Mouse (Mus musculus): ENCODE measurements around the gene Gm4567. TPM values are rescaled to one million over a fixed set of nuclear protein-coding genes. Genes with fewer than 3 reads are reported as not detected.
"Not testable (repeated sequence)": the region's sequence is repeated elsewhere in the genome, so short reads cannot be mapped to it uniquely, and the experiment has no call there.

The Gm4567 gene
- not detected for total RNA-seq (2021)

GRCm38 (mm10) chr7:22719610-22720009, at the start of gene Gm4567:
Gene Gm4567, minus strand, starts transcription at chr7:22719710.
- DNase-seq (ENCODE audit: low spot score); intact Hi-C loops (cut with DNase I): not testable (repeated sequence)

GRCm38 (mm10) chr7:22761397-22761796, 41.9 kb upstream of the Gm4567 start, which contains the start of gene Vmn1r157:
Gene Vmn1r157, plus strand, starts transcription at chr7:22761697.
- intact Hi-C loops (cut with DNase I); DNase-seq (ENCODE audit: low spot score): not testable (repeated sequence)

DNA sequence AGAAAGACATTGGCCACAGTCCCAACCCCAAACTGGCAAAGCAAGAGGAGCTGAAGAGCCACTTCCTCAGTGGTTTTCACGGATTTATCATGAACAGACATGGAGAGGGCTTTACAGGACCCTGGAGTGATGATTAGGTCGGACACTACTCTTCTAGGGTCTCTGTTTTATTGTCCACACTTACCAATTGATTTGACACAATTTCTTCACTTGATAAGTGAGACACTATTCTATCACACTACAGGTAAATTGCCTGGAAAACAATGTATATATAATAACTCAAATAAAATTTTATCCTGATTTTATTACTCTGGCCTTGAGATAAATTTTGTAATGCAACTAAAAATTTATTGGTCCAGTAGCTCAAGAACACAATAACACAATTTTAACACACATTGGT, 27.3 kb downstream of the Gm4567 start, which contains the start of gene Gm8693:
TSS of gene Gm8693 (minus strand) at position 101 of the 400 bp plus-strand sequence.
- DNase-seq (ENCODE audit: low spot score); intact Hi-C loops (cut with DNase I): not testable (repeated sequence)

Other genes with a start within 250 kb of the Gm4567 start
- gene Vmn1r151, start 220.0 kb downstream of the Gm4567 start, total RNA-seq (2021): not detected
- gene Vmn1r152, start 196.7 kb downstream of the Gm4567 start, total RNA-seq (2021): not detected
- not detected for gene Gm8677, start 184.8 kb downstream of the Gm4567 start, total RNA-seq (2021)
- gene Gm4201, start 154.4 kb downstream of the Gm4567 start, total RNA-seq (2021): not detected
- not detected for gene Gm4565, start 131.6 kb downstream of the Gm4567 start, total RNA-seq (2021)
- not detected for gene Vmn1r155, start 61.7 kb downstream of the Gm4567 start, total RNA-seq (2021)
- gene Gm8693, start 27.4 kb downstream of the Gm4567 start, total RNA-seq (2021): not detected
- not detected for gene Vmn1r157, start 42.0 kb upstream of the Gm4567 start, total RNA-seq (2021)
- not detected for gene Vmn1r158, start 71.1 kb upstream of the Gm4567 start, total RNA-seq (2021)
- gene Vmn1r159, start 123.9 kb upstream of the Gm4567 start, total RNA-seq (2021): not detected
- gene Vmn1r160, start 151.5 kb upstream of the Gm4567 start, total RNA-seq (2021): not detected

All from heart, postnatal 25 days (tissue).